Mouse (Mus musculus) lung, embryonic 16.5 days (tissue): ENCODE data around the gene Plch1. TPM values are rescaled to one million over a fixed set of nuclear protein-coding genes. Genes with fewer than 3 reads are reported as not detected.

Source experiments
- ATAC-seq: fragments of 200-750 bp; cut with Nextera tagmentation; 2 replicates; pipeline ENCODE4 v1.8.0; 2017; ENCODE audit warnings: low read depth, mild to moderate bottlenecking, moderate library complexity
- H3K27ac ChIP-seq: fragments of 300-500 bp; sonication (generic); 2 replicates; pipeline ENCODE4 v1.5.1; 2014; ENCODE audit warnings: mild to moderate bottlenecking, control low read depth, low read length
- H3K27me3 ChIP-seq: fragments of 300-500 bp; sonication (generic); 2 replicates; pipeline ENCODE4 v1.6.1; 2014; ENCODE audit warnings: low read depth, low read length, mixed read lengths; ENCODE audit not compliant: control insufficient read depth, insufficient read depth
- H3K36me3 ChIP-seq: fragments of 300-500 bp; sonication (generic); 2 replicates; pipeline ENCODE4 v1.6.1; 2014; ENCODE audit warnings: low read length; ENCODE audit not compliant: control insufficient read depth, insufficient read depth
- H3K4me1 ChIP-seq: fragments of 300-500 bp; sonication (generic); replicated peaks from 2 replicates; pipeline ENCODE4 v1.6.1; 2014; ENCODE audit warnings: low read length, mixed read lengths; ENCODE audit not compliant: control insufficient read depth, insufficient read depth
- H3K4me2 ChIP-seq: fragments of 300-500 bp; sonication (generic); 2 replicates; pipeline ENCODE4 v1.6.1; 2014; ENCODE audit warnings: low read depth, low read length, control low read depth
- H3K4me3 ChIP-seq: fragments of 300-500 bp; sonication (generic); 2 replicates; pipeline ENCODE4 v1.5.1; 2014; ENCODE audit warnings: mild to moderate bottlenecking, low read length, control low read depth
- H3K9ac ChIP-seq: fragments of 300-500 bp; sonication (generic); 2 replicates; pipeline ENCODE4 v1.6.1; 2014; ENCODE audit warnings: low read length, control low read depth
- H3K9me3 ChIP-seq: fragments of 300-500 bp; sonication (generic); 2 replicates; pipeline ENCODE4 v1.6.1; 2016; ENCODE audit warnings: low read length; ENCODE audit not compliant: control insufficient read depth
- WGBS: fragments of 180-500 bp; shearing (Covaris S2); extraction: QIAGEN DNeasy Blood & Tissue Kit; methylation state at CpG from one replicate; pipeline ENCODE4 v1.1.7; 2014; 5-methylcytosine and 5-hydroxymethylcytosine counted together
- polyA plus RNA-seq: library from polyadenylated mRNA; unstranded; fragments of >200 nt; fragmentation: Nextera tagmentation; extraction: Ambion mirVana; gene quantifications from 2 replicates; pipeline ENCODE4 v1.2.1, GENCODE M21; 2015

Plch1 gene
- polyA plus RNA-seq, 1 experiment from 2014 or later = 5.4 TPM

- no peak overlapping the region for H3K4me2 ChIP-seq
- no peak overlapping the region for H3K27ac ChIP-seq
- no peak for ATAC-seq
- no peak overlapping the region for H3K9ac ChIP-seq
- H3K36me3 ChIP-seq = no peaks in the 10 kb centered on the region
- H3K9me3 ChIP-seq = no peaks in the 10 kb centered on the region
- H3K4me3 ChIP-seq = no peak overlapping the region
- no peaks in the 10 kb centered on the region for H3K27me3 ChIP-seq
- H3K4me1 ChIP-seq = no peaks in the 10 kb centered on the region
Observed at GRCm38 (mm10) chr3:63837750-63838149, 61.5 kb downstream of the Plch1 start.

GRCm38 (mm10) chr3:63836937-63837632, 62.2 kb downstream of the Plch1 start:
- Histone ChIP-seq H3K4me3 (no peak overlapping the region), H3K9me3 (no peaks in the 10 kb centered on the region), H3K4me1 (no peaks in the 10 kb centered on the region), H3K27ac (no peak overlapping the region), H3K27me3 (no peaks in the 10 kb centered on the region), H3K4me2 (no peak overlapping the region), H3K36me3 (no peaks in the 10 kb centered on the region), H3K9ac (no peak overlapping the region)
- WGBS = 80% methylated on average over 8 of the region's 8 CpGs
- ATAC-seq = no peak

GRCm38 (mm10) chr3:63835816-63836215, 63.5 kb downstream of the Plch1 start:
- no peak for ATAC-seq
- Histone ChIP-seq H3K27me3 (no peaks in the 10 kb centered on the region), H3K9ac (no peak overlapping the region), H3K36me3 (no peaks in the 10 kb centered on the region), H3K4me3 (no peak overlapping the region), H3K4me2 (no peak overlapping the region), H3K27ac (no peak overlapping the region), H3K4me1 (no peaks in the 10 kb centered on the region), H3K9me3 (no peaks in the 10 kb centered on the region)

GRCm38 (mm10) chr3:63823874-63824400, 75.3 kb downstream of the Plch1 start:
- Histone ChIP-seq H3K4me1 (no peaks in the 10 kb centered on the region; the same call in 1 of the 2 replicates), H3K27ac (no peak overlapping the region), H3K9me3 (no peaks in the 10 kb centered on the region), H3K36me3 (no peaks in the 10 kb centered on the region), H3K4me3 (no peak overlapping the region), H3K27me3 (no peaks in the 10 kb centered on the region), H3K4me2 (no peak overlapping the region), H3K9ac (no peak overlapping the region)
- WGBS = 0% methylated on average over 1 of the region's 1 CpGs
- ATAC-seq = no peak

- Histone ChIP-seq H3K36me3 (no peaks in the 10 kb centered on the region), H3K4me2 (no peak overlapping the region), H3K27me3 (no peaks in the 10 kb centered on the region), H3K4me1 (no peaks in the 10 kb centered on the region; the same call in 1 of the 2 replicates), H3K27ac (no peak overlapping the region), H3K9me3 (no peaks in the 10 kb centered on the region), H3K4me3 (no peak overlapping the region), H3K9ac (no peak overlapping the region)
- no peak for ATAC-seq
Observed at GRCm38 (mm10) chr3:63822631-63823030, 76.6 kb downstream of the Plch1 start.

GRCm38 (mm10) chr3:63815131-63815530, 84.1 kb downstream of the Plch1 start:
- WGBS = 52% methylated on average over 3 of the region's 3 CpGs
- no peak for ATAC-seq
- Histone ChIP-seq H3K4me1 (0 out of 2 replicates have a peak, but pooled peaks cover 2% of the 10 kb centered on the region), H3K9me3 (no peaks in the 10 kb centered on the region), H3K9ac (no peak overlapping the region), H3K27me3 (no peaks in the 10 kb centered on the region), H3K4me2 (no peak overlapping the region), H3K27ac (no peak overlapping the region), H3K4me3 (no peak overlapping the region), H3K36me3 (no peaks in the 10 kb centered on the region)

- Histone ChIP-seq H3K4me2 (no peak overlapping the region), H3K4me3 (no peak overlapping the region), H3K27ac (no peak overlapping the region), H3K4me1 (0 out of 2 replicates have a peak, but pooled peaks cover 2% of the 10 kb centered on the region), H3K9me3 (no peaks in the 10 kb centered on the region), H3K9ac (no peak overlapping the region), H3K36me3 (no peaks in the 10 kb centered on the region), H3K27me3 (no peaks in the 10 kb centered on the region)
- ATAC-seq = no peak
- WGBS = 67% methylated on average over 1 of the region's 1 CpGs
Observed at GRCm38 (mm10) chr3:63814203-63814602, 85.1 kb downstream of the Plch1 start.

- Histone ChIP-seq H3K36me3 (no peaks in the 10 kb centered on the region), H3K27ac (no peak overlapping the region), H3K4me1 (no peaks in the 10 kb centered on the region), H3K27me3 (no peaks in the 10 kb centered on the region), H3K9me3 (no peaks in the 10 kb centered on the region), H3K4me2 (no peak overlapping the region), H3K9ac (no peak overlapping the region), H3K4me3 (no peak overlapping the region)
- WGBS = 61% methylated on average over 1 of the region's 1 CpGs
- no peak for ATAC-seq
Observed at GRCm38 (mm10) chr3:63806906-63807305, 92.4 kb downstream of the Plch1 start.

GRCm38 (mm10) chr3:63805496-63805895, 93.8 kb downstream of the Plch1 start:
- no peak overlapping the region for H3K9ac ChIP-seq
- no peaks in the 10 kb centered on the region for H3K4me1 ChIP-seq
- no peaks in the 10 kb centered on the region for H3K36me3 ChIP-seq
- H3K27me3 ChIP-seq = no peaks in the 10 kb centered on the region
- H3K27ac ChIP-seq = no peak overlapping the region
- 89% methylated on average over 2 of the region's 2 CpGs for WGBS
- H3K4me2 ChIP-seq = no peak overlapping the region
- H3K9me3 ChIP-seq = no peaks in the 10 kb centered on the region
- ATAC-seq = no peak
- no peak overlapping the region for H3K4me3 ChIP-seq
